Mouse (Mus musculus) Patski (cell line): ENCODE data around the gene Pet117. TPM values are rescaled to one million over a fixed set of nuclear protein-coding genes. Genes with fewer than 3 reads are reported as not detected.
A peak's percentile ranks its signal among the peaks of the same experiment; 100 is the strongest.

ENCODE experiments used
- ATAC-seq: fragments of 100-300 bp; one replicate; pipeline ENCODE4 v1.8.0; 2021
- CTCF ChIA-PET: fragments of 350-600 bp; sonication (Branson Sonifier 250); formaldehyde crosslinking; loops from one replicate; lab custom pipeline; 2022; ENCODE audit warnings: inconsistent platforms; lab: Charles Lee
- POLR2A ChIA-PET: fragments of 350-600 bp; sonication (Branson Sonifier 250); formaldehyde crosslinking; loops from one replicate; lab custom pipeline; 2022; ENCODE audit warnings: antibody characterized with exemption, inconsistent platforms; lab: Charles Lee
- DNase-seq: peaks from one replicate; pipeline ENCODE4 v3.0.0-alpha.2; 2011; ENCODE audit warnings: low read depth, low spot score
- H3K27me3 ChIP-seq: fragments of 371-371 bp; one replicate; pipeline ENCODE4 v1.5.1; 2021
- CTCF ChIP-seq: fragments of 100-300 bp; IDR thresholded peaks from one replicate; pipeline ENCODE4 v1.5.1; 2021
- in situ Hi-C: fragments of 300-500 bp; cut with MboI; formaldehyde crosslinking; loops from 3 replicates; pipeline ENCODE4 v1.11.1; 2018; ENCODE audit warnings: low pct_unique_long_range_greater_than_20kb, mixed read lengths
- polyA plus RNA-seq: library from polyadenylated mRNA; unstranded; gene quantifications from one replicate; pipeline ENCODE4 v1.2.3, GENCODE M21; 2021

Gene Pet117
- polyA plus RNA-seq = 0.24 TPM

DNA sequence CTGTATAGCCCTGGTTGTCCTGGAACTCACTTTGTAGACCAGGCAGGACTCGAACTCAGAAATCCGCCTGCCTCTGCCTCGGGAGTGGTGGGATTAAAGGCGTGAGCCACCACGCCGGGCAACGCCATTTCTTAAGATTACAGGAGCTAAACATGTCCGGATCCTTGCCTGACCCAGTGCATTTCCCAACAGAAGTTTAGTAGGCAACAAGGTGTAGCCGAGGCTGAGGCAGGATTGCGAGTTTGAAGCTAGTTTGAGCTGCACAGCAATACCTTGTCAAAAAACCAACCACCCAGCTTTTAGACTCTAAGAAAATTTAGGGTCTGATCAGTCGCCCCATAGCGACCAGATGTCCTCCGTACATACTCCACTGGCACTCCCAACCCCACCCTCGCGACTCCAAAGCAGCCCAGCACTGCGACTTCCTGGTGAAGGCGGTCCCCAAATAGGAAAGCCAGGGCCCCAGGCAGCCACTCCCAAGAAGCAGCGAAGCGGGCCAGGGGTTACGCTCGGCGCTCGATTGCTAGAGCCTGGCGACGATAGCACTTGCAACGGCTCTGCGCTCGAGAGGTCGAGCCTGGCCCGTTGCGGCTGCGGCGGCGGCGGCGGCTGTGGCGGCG lies at the start of gene Pet117, which contains the start of gene Kat14:
Pet117 (plus strand) TSS at position 597 of the 620 bp plus-strand sequence.
Kat14 (plus strand) TSS at position 584 of the 620 bp plus-strand sequence.
- no peak for DNase-seq
- TF ChIP-seq CTCF = no peak
- in situ Hi-C loops = no loop called here
- ChIA-PET POLR2A (interaction anchor here (0.5 to 0.8 kb wide), 2 partner anchors 174 to 1959 kb away, joined by 3 to 4 read pairs; no protein-coding TSS in a partner anchor), CTCF (interaction anchor here (1.0 kb wide), 1 partner anchor 10 kb away, joined by 3 read pairs; no protein-coding TSS in a partner anchor)
- ATAC-seq = peak; percentile 92
- H3K27me3 ChIP-seq = no peaks in the 10 kb centered on the region

DNA sequence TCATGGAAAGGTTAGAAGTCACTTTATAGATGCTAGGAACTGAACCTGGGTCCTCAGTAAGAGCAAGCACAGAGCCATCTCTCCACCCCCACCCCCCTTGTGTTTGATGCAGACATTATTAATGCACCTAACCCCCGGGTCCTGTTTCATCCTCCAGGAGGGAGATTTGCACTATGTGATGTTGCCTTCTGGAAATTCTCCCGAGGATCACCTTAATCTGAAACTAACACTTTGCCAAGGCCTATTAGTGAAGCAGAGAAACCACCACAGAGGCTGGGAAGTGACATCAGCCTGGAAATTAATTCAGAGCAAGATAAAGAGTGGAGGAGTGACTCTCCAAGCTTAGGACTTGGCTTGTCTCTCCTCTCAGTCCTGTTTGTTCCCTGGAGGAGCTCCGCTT lies 44.6 kb upstream of the Pet117 start:
- ATAC-seq (no peak), DNase-seq (no peak)
- ChIA-PET POLR2A (no interaction called here), CTCF (no interaction called here)
- no peaks in the 10 kb centered on the region for H3K27me3 ChIP-seq
- no peak for TF ChIP-seq CTCF
- in situ Hi-C loops = no loop called here

GRCm38 (mm10) chr2:144329451-144329850 lies 39.3 kb upstream of the Pet117 start:
- DNase-seq (no peak), ATAC-seq (no peak)
- TF ChIP-seq CTCF = no peak
- ChIA-PET CTCF (no interaction called here), POLR2A (interaction anchor here (0.7 kb wide), 1 partner anchor 14 kb away, joined by 7 read pairs; no protein-coding TSS in a partner anchor)
- in situ Hi-C loops = no loop called here
- peaks cover 30% of the 10 kb centered on the region for H3K27me3 ChIP-seq

DNA sequence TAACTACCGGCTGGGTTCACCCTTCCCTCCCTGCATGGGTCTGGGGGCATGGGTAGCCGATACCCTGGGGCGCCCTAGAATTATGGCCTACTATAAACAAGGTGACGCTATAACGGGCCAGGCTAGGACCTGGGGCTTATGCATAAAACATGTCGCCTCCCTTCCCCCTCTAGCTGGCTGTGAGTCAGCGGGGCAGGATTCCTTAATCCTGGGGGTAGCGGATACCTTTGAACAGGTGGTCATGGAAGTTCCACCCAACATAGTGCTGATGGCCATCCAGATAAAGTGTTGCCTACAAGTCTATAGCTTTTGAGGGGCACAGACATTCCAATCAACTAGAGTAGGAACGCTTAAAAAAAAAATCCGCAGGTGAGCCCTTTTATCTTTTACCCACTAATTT lies 38.9 kb upstream of the Pet117 start:
- CTCF ChIA-PET = no interaction called here
- in situ Hi-C loops = no loop called here
- DNase-seq (no peak), ATAC-seq (no peak)
- TF ChIP-seq CTCF = no peak
- H3K27me3 ChIP-seq = peaks cover 30% of the 10 kb centered on the region
- POLR2A ChIA-PET = interaction anchor here (0.7 kb wide), 1 partner anchor 14 kb away, joined by 7 read pairs; no protein-coding TSS in a partner anchor

DNA sequence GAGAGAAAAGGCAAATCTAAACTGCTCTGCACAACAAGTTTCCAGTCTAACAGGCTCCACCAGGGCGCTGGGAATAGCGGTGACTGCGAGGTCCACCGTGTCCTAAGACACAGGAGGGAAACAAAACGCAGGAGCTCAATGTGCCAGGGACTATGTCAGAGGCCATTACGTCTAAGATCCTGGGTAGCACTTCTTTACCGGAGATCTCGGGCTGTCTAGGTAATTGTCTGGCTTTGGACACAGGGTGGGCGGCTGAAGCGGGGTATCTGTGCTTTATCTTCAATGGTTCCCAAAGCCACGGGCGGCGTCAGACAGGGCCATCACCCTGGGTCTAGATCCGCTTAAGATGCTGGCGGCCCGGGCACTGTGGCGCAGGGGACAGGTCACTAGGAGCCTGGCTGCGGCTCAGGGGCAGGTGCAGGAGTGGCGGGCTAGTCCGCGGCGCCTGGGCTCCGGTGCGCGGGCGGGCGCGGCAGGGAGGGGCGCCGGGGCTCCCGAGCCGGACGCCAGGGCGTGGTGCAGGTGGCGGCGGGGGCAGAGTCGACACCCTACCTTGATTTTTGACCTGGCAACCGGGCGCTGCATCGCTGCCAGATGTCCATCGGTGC lies 38.3 kb upstream of the Pet117 start:
- CTCF ChIA-PET = no interaction called here
- ATAC-seq (peak; percentile 18), DNase-seq (no peak)
- H3K27me3 ChIP-seq = peaks cover 30% of the 10 kb centered on the region
- POLR2A ChIA-PET = no interaction called here
- no peak for TF ChIP-seq CTCF
- in situ Hi-C loops = no loop called here

DNA sequence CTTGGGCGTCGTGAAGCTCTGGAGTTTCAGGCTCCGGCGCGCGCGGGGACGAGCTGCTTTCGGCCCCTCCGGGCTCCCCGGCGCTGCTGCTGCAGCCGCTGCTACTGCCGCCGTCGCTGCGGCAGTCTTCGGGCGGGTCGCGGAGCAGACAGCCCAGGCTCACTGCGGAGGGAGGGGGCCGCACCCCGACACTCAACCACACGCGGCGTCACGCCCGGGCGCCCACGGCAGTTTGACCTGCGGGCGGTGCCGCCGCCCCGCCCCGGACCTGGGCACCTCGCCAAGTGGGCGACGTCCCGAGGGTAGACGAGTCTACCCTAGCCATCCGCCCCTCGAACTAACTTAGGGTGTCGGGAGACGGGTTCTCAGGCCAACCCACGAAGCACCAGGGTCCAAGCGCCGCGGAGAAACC lies 37.8 kb upstream of the Pet117 start:
- ChIA-PET CTCF (no interaction called here), POLR2A (no interaction called here)
- peak; percentile 51 for ATAC-seq
- no peak for DNase-seq
- in situ Hi-C loops = no loop called here
- peaks cover 30% of the 10 kb centered on the region for H3K27me3 ChIP-seq
- no peak for TF ChIP-seq CTCF

- DNase-seq (no peak), ATAC-seq (no peak)
- POLR2A ChIA-PET = no interaction called here
- peaks cover 30% of the 10 kb centered on the region for H3K27me3 ChIP-seq
- CTCF ChIA-PET = no interaction called here
- no peak for TF ChIP-seq CTCF
- in situ Hi-C loops = no loop called here
These were observed 37.1 kb upstream of the Pet117 start, which contains the start of gene Ovol2 for GRCm38 (mm10) chr2:144331401-144332302. Gene Ovol2, minus strand, starts transcription at chr2:144332146.

- in situ Hi-C loops = no loop called here
- no peak for TF ChIP-seq CTCF
- CTCF ChIA-PET = no interaction called here
- DNase-seq (no peak), ATAC-seq (no peak)
- peaks cover 30% of the 10 kb centered on the region for H3K27me3 ChIP-seq
- POLR2A ChIA-PET = no interaction called here
These were observed 36.3 kb upstream of the Pet117 start for GRCm38 (mm10) chr2:144332486-144332885.

DNA sequence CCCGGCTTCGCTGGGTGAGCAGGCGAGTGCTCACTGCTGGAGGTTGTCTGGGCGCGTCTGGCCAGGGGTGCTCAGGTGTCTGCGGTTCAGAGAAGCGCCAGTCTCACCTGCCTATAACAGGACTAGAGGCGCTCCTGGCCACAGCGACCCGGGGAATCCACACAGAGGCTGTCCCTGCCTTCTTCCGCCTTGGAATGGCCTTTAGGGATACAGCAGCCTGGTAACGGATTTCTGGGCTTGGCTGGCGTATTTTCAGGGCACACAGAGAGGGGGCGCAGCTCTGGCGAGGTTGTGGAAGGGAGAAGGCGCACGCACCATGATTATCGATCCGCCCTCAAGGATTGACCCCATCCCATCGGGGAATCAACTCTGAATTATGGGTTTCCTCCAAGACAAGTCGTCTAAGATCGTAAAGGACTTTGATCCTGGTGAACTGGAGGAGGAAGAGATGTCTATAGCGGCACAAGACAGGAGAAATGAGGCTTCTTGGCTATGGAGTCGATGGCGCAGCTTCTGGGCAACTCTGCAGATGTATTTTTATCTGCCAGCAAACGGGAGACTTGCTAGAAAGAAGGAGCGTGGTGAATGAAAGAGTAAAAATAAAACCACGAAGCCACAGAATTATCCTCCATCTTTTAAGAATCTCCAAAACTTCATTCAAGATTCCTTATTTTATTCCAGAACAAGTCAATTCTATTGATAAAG lies 35.5 kb upstream of the Pet117 start:
- CTCF ChIA-PET = no interaction called here
- H3K27me3 ChIP-seq = peaks cover 30% of the 10 kb centered on the region
- no peak for TF ChIP-seq CTCF
- in situ Hi-C loops = no loop called here
- no peak for ATAC-seq
- DNase-seq = no peak
- POLR2A ChIA-PET = no interaction called here

DNA sequence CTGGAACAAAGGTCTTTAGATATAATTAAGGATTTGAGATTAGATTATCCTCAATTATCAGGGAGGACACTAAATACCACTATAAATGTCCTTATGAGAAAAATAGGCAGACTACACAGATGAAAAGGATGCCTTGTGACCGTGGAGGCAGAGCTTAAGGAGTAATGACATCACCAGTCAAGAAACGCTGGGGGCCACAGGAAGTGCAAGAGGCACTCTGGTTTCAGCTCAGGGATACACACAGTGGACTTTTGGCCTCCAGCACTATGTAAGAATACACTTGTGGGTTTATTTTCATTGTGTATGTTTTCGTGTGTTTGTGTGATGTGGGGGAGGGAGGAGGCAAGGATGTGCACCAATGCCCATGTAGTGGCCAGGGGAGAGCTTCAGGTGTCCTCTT lies 31.6 kb upstream of the Pet117 start:
- POLR2A ChIA-PET = interaction anchor here (0.6 kb wide), 1 partner anchor 9 kb away, joined by 3 read pairs; no protein-coding TSS in a partner anchor
- in situ Hi-C loops = no loop called here
- DNase-seq (no peak), ATAC-seq (no peak)
- CTCF ChIA-PET = interaction anchor here (1.3 kb wide), 1 partner anchor 10 kb away, joined by 4 read pairs; no protein-coding TSS in a partner anchor
- peaks cover 12% of the 10 kb centered on the region for H3K27me3 ChIP-seq
- no peak for TF ChIP-seq CTCF
